Mouse (Mus musculus) intestine, embryonic 14.5 days (tissue): Measurements from ENCODE around the gene Ddb1. TPM values are rescaled to one million over a fixed set of nuclear protein-coding genes. Genes with fewer than 3 reads are reported as not detected.

Source experiments
- ATAC-seq: fragments of 200-750 bp; cut with Nextera tagmentation; replicated peaks from 2 replicates; pipeline ENCODE4 v1.8.0; 2017; ENCODE audit warnings: low read depth, moderate number of reproducible peaks, moderate TSS enrichment, moderate library complexity; ENCODE audit not compliant: low FRiP score, low TSS enrichment
- DNase-seq: peaks from one replicate; pipeline ENCODE4 v3.0.0-alpha.2; 2018; ENCODE audit warnings: low spot score
- H3K27ac ChIP-seq: fragments of 300-500 bp; sonication (generic); 2 replicates; pipeline ENCODE4 v1.5.1; 2014; ENCODE audit warnings: low read depth, mild to moderate bottlenecking, control low read depth
- H3K27me3 ChIP-seq: fragments of 300-500 bp; sonication (generic); replicated peaks from 2 replicates; pipeline ENCODE4 v1.6.1; 2014; ENCODE audit warnings: low read length, control low read depth; ENCODE audit not compliant: control insufficient read depth, insufficient read depth
- H3K36me3 ChIP-seq: fragments of 300-500 bp; sonication (generic); 2 replicates; pipeline ENCODE4 v1.6.1; 2014; ENCODE audit warnings: low read length, control low read depth; ENCODE audit not compliant: control insufficient read depth, insufficient read depth
- H3K4me1 ChIP-seq: fragments of 300-500 bp; sonication (generic); replicated peaks from 2 replicates; pipeline ENCODE4 v1.6.1; 2014; ENCODE audit warnings: low read length, control low read depth, mixed read lengths; ENCODE audit not compliant: control insufficient read depth, insufficient read depth
- H3K4me2 ChIP-seq: fragments of 300-500 bp; sonication (generic); 2 replicates; pipeline ENCODE4 v1.6.1; 2014; ENCODE audit warnings: low read length
- H3K4me3 ChIP-seq: fragments of 300-500 bp; sonication (generic); 2 replicates; pipeline ENCODE4 v1.5.1; 2014; ENCODE audit warnings: low read depth, low read length, control low read depth, mixed read lengths
- H3K9ac ChIP-seq: fragments of 300-500 bp; sonication (generic); 2 replicates; pipeline ENCODE4 v1.6.1; 2014; ENCODE audit warnings: mild to moderate bottlenecking, low read length
- H3K9me3 ChIP-seq: fragments of 300-500 bp; sonication (generic); 2 replicates; pipeline ENCODE4 v1.6.1; 2016; ENCODE audit warnings: low read length, control low read depth; ENCODE audit not compliant: control insufficient read depth
- WGBS: fragments of 180-500 bp; shearing (Covaris S2); extraction: QIAGEN DNeasy Blood & Tissue Kit; methylation state at CpG from one replicate; pipeline ENCODE4 v1.1.7; 2014; 5-methylcytosine and 5-hydroxymethylcytosine counted together
- polyA plus RNA-seq: library from polyadenylated mRNA; unstranded; fragments of >200 nt; fragmentation: Nextera tagmentation; extraction: Ambion mirVana; gene quantifications from 2 replicates; pipeline ENCODE4 v1.2.1, GENCODE M21; 2014

The Ddb1 gene
- polyA plus RNA-seq, 1 experiment from 2014 or later = 324 TPM

DNA sequence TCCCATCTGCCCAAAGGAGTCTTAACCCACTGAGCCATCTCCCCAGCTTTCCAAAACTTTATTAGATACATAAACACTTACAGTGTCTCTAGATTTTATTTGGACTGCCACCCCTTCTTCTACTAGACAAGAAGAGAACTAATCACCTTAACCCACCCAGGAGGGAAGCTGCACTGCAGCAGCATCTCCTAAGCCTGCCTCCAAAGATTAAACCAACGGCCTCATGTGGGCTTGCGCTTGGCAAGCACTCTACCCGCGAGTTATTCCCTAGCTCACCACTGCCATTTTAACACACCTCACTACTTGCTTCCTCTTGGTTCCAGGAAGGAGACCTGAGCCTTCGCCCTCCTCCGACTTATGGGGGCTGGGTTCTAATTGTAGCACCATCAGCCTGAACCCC, 40.8 kb upstream of the Ddb1 start:
- no peaks in the 10 kb centered on the region for H3K4me1 ChIP-seq
- H3K4me2 ChIP-seq = no peak overlapping the region
- no peaks in the 10 kb centered on the region for H3K36me3 ChIP-seq
- H3K4me3 ChIP-seq = no peak overlapping the region
- WGBS = 81% methylated on average over 6 of the region's 6 CpGs
- no peaks in the 10 kb centered on the region for H3K27me3 ChIP-seq
- no peaks in the 10 kb centered on the region for H3K9me3 ChIP-seq
- ATAC-seq (no peak), DNase-seq (no peak)
- no peak overlapping the region for H3K27ac ChIP-seq
- no peak overlapping the region for H3K9ac ChIP-seq

DNA sequence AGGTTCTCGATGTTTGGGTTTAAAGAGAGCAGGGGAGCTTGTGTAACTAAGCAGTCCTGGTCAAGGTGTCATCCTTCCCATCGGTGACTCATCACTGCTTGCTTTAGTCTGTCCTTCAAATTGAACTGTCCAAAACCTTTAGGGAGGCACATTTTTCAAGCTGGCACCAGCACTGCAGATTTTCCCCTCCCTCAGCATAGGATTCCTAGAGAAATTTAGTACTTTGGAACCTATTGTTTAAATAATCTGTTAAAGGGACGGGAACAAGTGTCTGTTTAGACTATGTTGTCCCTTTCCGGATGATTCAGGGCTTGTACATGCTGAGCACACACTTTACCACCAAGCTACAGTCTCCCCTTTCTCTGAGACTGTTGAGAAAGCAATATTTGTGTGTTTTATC, 39.9 kb upstream of the Ddb1 start:
- Histone ChIP-seq H3K9me3 (no peaks in the 10 kb centered on the region), H3K4me1 (no peaks in the 10 kb centered on the region), H3K27ac (no peak overlapping the region), H3K9ac (no peak overlapping the region), H3K36me3 (peaks cover 9% of the 10 kb centered on the region; the same call in 1 of the 2 replicates), H3K4me2 (no peak overlapping the region), H3K4me3 (no peak overlapping the region), H3K27me3 (no peaks in the 10 kb centered on the region)
- 53% methylated on average over 4 of the region's 4 CpGs for WGBS
- DNase-seq = no peak
- no peak for ATAC-seq

DNA sequence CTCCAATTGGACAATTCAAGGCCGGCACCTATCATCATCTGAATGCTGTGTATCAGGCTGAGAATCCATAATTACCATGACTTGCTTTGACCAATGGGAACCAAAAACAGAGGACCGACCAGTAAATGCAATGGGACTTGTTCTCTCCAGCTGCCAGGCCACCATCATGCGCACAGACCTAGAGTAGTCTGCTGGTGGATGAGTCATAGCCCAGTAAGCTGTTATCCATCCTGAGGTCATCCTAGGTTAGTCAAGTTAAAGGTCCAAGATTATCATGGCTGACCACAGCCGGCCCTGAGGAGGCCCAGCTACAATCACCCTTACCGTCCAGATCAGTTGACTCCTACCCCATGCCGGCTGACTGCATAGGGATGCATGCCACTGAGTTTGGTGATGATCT, 35.5 kb upstream of the Ddb1 start:
- no peak overlapping the region for H3K9ac ChIP-seq
- H3K27me3 ChIP-seq = no peaks in the 10 kb centered on the region
- 94% methylated on average over 6 of the region's 6 CpGs for WGBS
- no peaks in the 10 kb centered on the region for H3K4me1 ChIP-seq
- DNase-seq (no peak), ATAC-seq (no peak)
- H3K9me3 ChIP-seq = no peaks in the 10 kb centered on the region
- H3K4me2 ChIP-seq = no peak overlapping the region
- peaks cover 42% of the 10 kb centered on the region for H3K36me3 ChIP-seq
- no peak overlapping the region for H3K27ac ChIP-seq
- no peak overlapping the region for H3K4me3 ChIP-seq

DNA sequence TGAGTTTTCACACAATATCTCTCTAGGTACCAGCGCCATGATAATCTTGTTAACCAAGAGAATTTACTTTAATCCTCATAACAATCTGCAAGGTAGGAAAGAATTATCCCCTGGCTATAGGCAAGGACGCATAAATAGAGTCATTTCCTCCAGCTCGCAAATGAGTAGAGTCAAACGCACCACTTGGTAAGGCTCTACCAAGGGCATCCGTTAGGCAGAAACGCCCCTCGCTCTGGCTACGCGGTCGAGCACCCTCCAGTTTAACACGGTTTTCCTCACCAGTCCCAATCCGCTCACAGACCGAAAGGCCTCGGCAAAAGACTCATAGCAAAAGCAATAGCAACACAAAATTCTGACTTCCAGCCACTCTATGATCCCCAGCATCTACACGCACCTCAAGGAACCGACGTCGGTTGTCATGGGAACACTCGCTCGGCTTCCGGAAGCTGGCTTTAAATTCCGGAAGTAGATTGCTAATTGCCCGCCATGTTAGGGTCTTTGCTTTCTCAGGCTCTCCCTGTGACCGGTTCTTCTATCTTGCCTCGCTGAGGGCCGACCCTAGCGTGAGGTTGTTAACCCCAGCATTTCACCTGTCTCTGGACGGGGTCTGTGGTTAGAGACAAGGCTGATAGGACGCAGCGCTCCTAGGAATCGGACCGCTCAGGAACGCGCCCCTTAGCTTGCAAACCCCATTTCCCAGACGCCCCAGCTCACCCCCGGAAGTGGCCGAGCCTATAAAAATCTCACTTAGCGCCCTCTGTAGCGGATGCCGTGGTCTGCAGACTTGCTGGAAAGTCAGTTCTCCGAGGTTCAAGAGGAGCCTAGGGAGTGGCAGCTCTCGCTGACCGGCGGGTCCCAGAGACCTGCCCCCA, 28.2 kb upstream of the Ddb1 start, which contains the start of the genes Cyb561a3 and Tmem138:
TSS of gene Cyb561a3 (plus strand) at position 483 of the 872 bp plus-strand sequence.
TSS of gene Tmem138 (minus strand) at position 673 of the 872 bp plus-strand sequence.
- WGBS = under 1% methylated on average over 44 of the region's 44 CpGs
- no peaks in the 10 kb centered on the region for H3K9me3 ChIP-seq
- H3K36me3 ChIP-seq = peaks cover 27% of the 10 kb centered on the region
- H3K4me1 ChIP-seq = peaks cover 13% of the 10 kb centered on the region
- ATAC-seq (peak; percentile 96), DNase-seq (peak; percentile 98)
- H3K4me2 ChIP-seq = peak within 1 kb of the TSS; percentile 84
- no peaks in the 10 kb centered on the region for H3K27me3 ChIP-seq
- H3K9ac ChIP-seq = peak within 1 kb of the TSS; percentile 65
- H3K4me3 ChIP-seq = peak within 1 kb of the TSS; percentile 79
- H3K27ac ChIP-seq = peak within 1 kb of the TSS; percentile 73

DNA sequence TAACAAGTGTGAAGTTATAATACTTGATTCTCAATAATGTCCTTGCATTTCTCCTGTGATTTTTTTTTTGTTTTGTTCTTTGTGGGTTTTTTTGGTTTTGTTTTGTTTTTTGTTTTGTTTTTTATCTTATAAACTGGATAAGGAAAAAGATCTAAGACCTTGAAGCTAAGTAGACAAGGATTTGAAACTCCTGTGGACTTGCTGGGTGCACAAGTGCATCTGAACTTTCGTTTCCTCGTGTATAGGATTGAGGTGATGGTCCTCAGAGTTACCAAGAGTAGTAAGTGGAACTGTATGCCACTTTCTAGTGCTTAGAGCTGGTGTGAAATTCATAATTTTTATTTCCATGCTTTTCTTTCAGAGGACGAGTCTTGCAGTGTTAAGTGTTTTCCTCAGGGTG, 25.0 kb upstream of the Ddb1 start:
- Histone ChIP-seq H3K9me3 (no peaks in the 10 kb centered on the region), H3K27me3 (no peaks in the 10 kb centered on the region), H3K4me2 (no peak overlapping the region), H3K36me3 (peaks cover under 1% of the 10 kb centered on the region), H3K4me1 (peaks cover 13% of the 10 kb centered on the region), H3K4me3 (no peak overlapping the region), H3K9ac (no peak overlapping the region), H3K27ac (no peak overlapping the region)
- no peak for ATAC-seq
- WGBS = 91% methylated on average over 3 of the region's 3 CpGs
- no peak for DNase-seq

DNA sequence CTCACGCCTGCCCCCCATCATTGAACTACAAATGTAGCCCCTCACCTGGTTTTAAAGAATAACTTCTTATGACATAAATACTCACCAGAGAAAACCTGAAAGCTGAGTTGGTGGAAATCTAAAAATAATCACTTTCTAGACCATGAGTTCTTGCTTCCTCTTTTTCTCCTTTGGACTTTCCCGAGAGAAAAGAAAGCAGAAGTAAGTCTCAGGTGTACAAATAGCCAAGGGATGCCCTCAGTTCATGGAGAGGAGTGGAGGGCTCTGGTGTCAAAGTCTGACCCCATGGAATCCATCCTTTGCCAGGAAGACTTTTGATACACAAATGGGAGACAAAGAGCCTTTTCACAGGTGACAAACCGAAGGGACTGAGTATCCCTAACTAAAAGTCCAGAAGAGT, 24.4 kb upstream of the Ddb1 start:
- Histone ChIP-seq H3K36me3 (no peaks in the 10 kb centered on the region), H3K27ac (no peak overlapping the region), H3K4me1 (peaks cover 13% of the 10 kb centered on the region), H3K27me3 (no peaks in the 10 kb centered on the region), H3K4me2 (no peak overlapping the region), H3K9ac (no peak overlapping the region), H3K9me3 (no peaks in the 10 kb centered on the region), H3K4me3 (no peak overlapping the region)
- WGBS = 86% methylated on average over 3 of the region's 3 CpGs
- ATAC-seq (no peak), DNase-seq (no peak)

DNA sequence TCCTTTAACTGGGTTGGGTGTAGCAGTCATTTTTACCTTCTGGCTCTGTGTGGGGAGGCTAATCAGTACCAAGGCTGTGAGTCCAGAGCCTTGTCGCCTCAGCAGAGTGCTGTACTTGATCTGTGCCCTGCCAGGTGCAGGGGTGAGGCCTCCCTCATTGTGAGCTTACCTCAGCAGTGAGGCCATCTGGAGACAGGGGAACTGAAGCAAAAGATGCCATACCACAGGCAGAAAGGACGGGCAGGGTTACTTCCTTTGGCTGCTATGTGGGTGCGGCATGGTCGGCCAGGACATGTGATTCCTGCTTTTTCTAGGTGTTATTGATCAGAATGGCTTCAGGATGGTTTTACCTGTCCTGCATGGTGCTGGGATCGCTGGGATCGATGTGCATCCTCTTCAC, 23.1 kb upstream of the Ddb1 start:
- Histone ChIP-seq H3K27me3 (no peaks in the 10 kb centered on the region), H3K36me3 (no peaks in the 10 kb centered on the region), H3K4me1 (peaks cover 7% of the 10 kb centered on the region), H3K4me2 (no peak overlapping the region), H3K27ac (no peak overlapping the region), H3K9me3 (no peaks in the 10 kb centered on the region), H3K4me3 (no peak overlapping the region), H3K9ac (no peak overlapping the region)
- DNase-seq (no peak), ATAC-seq (no peak)
- WGBS = 85% methylated on average over 6 of the region's 6 CpGs

DNA sequence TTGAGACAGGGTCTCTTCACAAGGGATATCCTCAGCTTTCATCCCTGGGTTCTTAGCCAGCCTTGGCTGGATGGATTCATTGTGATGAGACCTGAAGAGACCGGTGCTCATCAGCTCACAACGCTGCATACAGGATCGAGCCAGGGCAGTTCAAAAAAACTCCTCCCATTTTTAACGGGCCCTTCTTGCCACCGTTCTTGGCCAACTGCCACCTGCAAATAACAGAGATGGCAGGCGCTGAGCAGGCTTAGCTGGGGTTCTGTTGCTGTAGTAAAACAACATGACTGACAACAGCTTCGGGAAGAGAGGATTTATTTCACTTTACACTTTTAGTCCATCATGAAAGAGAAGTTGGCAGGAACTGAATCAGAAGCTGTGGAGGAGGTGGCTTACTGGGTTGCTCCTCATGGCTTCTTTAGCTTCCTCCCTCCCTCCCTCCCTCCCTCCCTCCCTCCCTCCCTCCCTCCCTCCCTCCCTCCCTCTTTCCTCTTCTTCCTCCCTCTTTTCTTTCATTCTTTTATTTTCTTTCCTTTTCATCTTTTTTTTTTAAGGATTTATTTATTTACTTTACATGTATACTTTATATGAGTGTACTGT, 21.5 kb upstream of the Ddb1 start:
- WGBS = 73% methylated on average over 7 of the region's 7 CpGs
- ATAC-seq = no peak

More for the DNA sequence above, 21.5 kb upstream of the Ddb1 start:
- no peak for DNase-seq
- Histone ChIP-seq H3K4me3 (no peak overlapping the region), H3K27ac (no peak overlapping the region), H3K9me3 (no peaks in the 10 kb centered on the region), H3K4me1 (no peaks in the 10 kb centered on the region), H3K27me3 (no peaks in the 10 kb centered on the region), H3K36me3 (0 out of 2 replicates have a peak, but pooled peaks cover 4% of the 10 kb centered on the region), H3K4me2 (no peak overlapping the region), H3K9ac (no peak overlapping the region)
